In the genomic region with DNA sequence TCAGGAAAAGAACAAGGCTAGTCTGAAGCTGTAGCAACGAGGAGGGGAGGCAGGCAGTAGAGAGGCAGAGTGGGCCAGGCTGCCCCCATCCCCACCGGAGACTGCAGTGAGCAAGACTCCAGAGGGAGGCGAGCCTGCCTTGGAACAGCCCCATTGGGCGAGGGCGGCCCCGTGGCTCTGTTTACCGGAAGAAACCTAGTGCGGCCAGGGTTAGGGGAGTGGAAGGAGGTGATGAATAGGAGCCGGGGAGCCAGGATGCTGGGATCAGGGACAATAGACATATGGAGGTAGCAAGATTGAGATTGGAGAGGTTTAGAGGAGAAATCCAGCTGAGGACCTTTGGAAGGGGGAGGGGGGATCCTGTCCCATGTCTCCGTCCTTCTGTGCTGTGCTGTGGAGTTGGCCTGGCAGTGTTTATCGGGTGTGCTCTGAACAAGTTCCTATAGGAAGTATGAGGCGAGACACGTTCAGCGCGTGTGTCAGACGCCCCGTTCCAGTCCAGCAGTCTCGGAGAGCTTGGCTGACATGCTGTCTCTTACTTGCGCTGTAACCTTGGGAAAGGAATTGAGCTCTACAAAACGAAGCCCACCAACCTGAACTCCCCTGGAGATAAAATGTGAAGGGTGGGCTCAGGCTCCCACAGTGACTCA, we compare ENCODE assay signal across 9 mouse cellular contexts. TPM values are rescaled to one million over a fixed set of nuclear protein-coding genes. Genes with fewer than 3 reads are reported as not detected.
DNase-seq lines count a peak whose midpoint lies in the region; ATAC-seq lines count a peak whose summit lies in the region.
"Had no signal": no experiment of that assay in that cellular context is flagged by ENCODE, and none has a peak within 500 bp of the region (broad histone marks: within the 10 kb centered on the region; RNA-seq: fewer than 3 reads in every experiment).

No protein-coding gene starts in this region.

- DNase-seq in lung, adult 18-20 months: no peak
- DNase-seq in limb, embryonic 11.5 days (ENCODE audit: low spot score): peak; percentile 62
- no peak for DNase-seq in adrenal gland, postnatal 25 days
- DNase-seq in ovary, postnatal 10 days (ENCODE audit: low spot score): no peak
- DNase-seq in urinary bladder, postnatal 25 days (ENCODE audit: low spot score): no peak

- H3K9me3 ChIP-seq in lung, embryonic 15.5 days: no peaks in the 10 kb centered on the region
- H3K9me3 ChIP-seq in forebrain, embryonic 12.5 days: no peaks in the 10 kb centered on the region
- H3K9me3 ChIP-seq in limb, embryonic 11.5 days (ENCODE audit: control insufficient read depth, low read length): no peaks in the 10 kb centered on the region
- H3K9me3 ChIP-seq in neural tube, embryonic 13.5 days: no peaks in the 10 kb centered on the region

- H3K27me3 ChIP-seq in lung, embryonic 15.5 days: no peaks in the 10 kb centered on the region
- peaks cover 26% of the 10 kb centered on the region for H3K27me3 ChIP-seq in forebrain, embryonic 12.5 days
- H3K27me3 ChIP-seq in limb, embryonic 11.5 days (ENCODE audit: control insufficient read depth, insufficient read depth, low read length): no peaks in the 10 kb centered on the region; the same call in 1 of the 2 replicates
- peaks cover 4% of the 10 kb centered on the region for H3K27me3 ChIP-seq in neural tube, embryonic 13.5 days

- no peak overlapping the region; the same call in 1 of the 2 replicates for H3K4me3 ChIP-seq in lung, embryonic 15.5 days
- peak overlapping the region; percentile 7; the same call in 1 of the 2 replicates for H3K4me3 ChIP-seq in forebrain, embryonic 12.5 days (replicated peaks)
- H3K4me3 ChIP-seq in limb, embryonic 11.5 days (ENCODE audit: low read depth, low read length): no peak overlapping the region
- no peak overlapping the region for H3K4me3 ChIP-seq in neural tube, embryonic 13.5 days
- H3K4me3 ChIP-seq: megakaryocyte, embryonic 14.5 days had no signal

- WGBS in lung, embryonic 15.5 days: 6% methylated on average over 20 of the region's 20 CpGs
- 13% methylated on average over 20 of the region's 20 CpGs for WGBS in forebrain, embryonic 12.5 days
- WGBS in limb, embryonic 11.5 days: 12% methylated on average over 20 of the region's 20 CpGs
- 16% methylated on average over 20 of the region's 20 CpGs for WGBS in neural tube, embryonic 13.5 days

- H3K36me3 ChIP-seq in lung, embryonic 15.5 days: no peaks in the 10 kb centered on the region
- H3K36me3 ChIP-seq in forebrain, embryonic 12.5 days (replicated peaks): no peaks in the 10 kb centered on the region
- H3K36me3 ChIP-seq in limb, embryonic 11.5 days (ENCODE audit: control insufficient read depth, insufficient read depth, low read length): no peaks in the 10 kb centered on the region
- no peaks in the 10 kb centered on the region for H3K36me3 ChIP-seq in neural tube, embryonic 13.5 days

- ATAC-seq in lung, embryonic 15.5 days (ENCODE audit: borderline replicate concordance, extremely low read depth, low FRiP score, low TSS enrichment): peak; percentile 49; the same call in 1 of the 2 replicates
- ATAC-seq in forebrain, embryonic 12.5 days (ENCODE audit: low FRiP score): peak; percentile 49
- ATAC-seq in limb, embryonic 11.5 days (ENCODE audit: insufficient number of reproducible peaks, low FRiP score, low TSS enrichment, low read depth): 0 out of 2 replicates have a peak, but pooled peaks have one; percentile 31
- no peak for ATAC-seq in neural tube, embryonic 13.5 days (ENCODE audit: low read depth)

- H3K9ac ChIP-seq in lung, embryonic 15.5 days: peak overlapping the region; percentile 15; the same call in 1 of the 2 replicates
- H3K9ac ChIP-seq in forebrain, embryonic 12.5 days: no peak overlapping the region
- no peak overlapping the region for H3K9ac ChIP-seq in limb, embryonic 11.5 days (ENCODE audit: low read length)
- peak overlapping the region; percentile 22; the same call in 1 of the 2 replicates for H3K9ac ChIP-seq in neural tube, embryonic 13.5 days

- H3K4me2 ChIP-seq in lung, embryonic 15.5 days: peak overlapping the region; percentile 43
- peak overlapping the region; percentile 46 for H3K4me2 ChIP-seq in forebrain, embryonic 12.5 days
- peak overlapping the region; percentile 38 for H3K4me2 ChIP-seq in limb, embryonic 11.5 days (ENCODE audit: low read depth, severe bottlenecking)
- H3K4me2 ChIP-seq in neural tube, embryonic 13.5 days: peak overlapping the region; percentile 39

- H3K27ac ChIP-seq in lung, embryonic 15.5 days: peak overlapping the region; percentile 43
- H3K27ac ChIP-seq in forebrain, embryonic 12.5 days: no peak overlapping the region
- no peak overlapping the region for H3K27ac ChIP-seq in limb, embryonic 11.5 days (replicated peaks; ENCODE audit: low read depth, low read length)
- H3K27ac ChIP-seq in neural tube, embryonic 13.5 days (replicated peaks): no peak overlapping the region

- H3K4me1 ChIP-seq in lung, embryonic 15.5 days: peaks cover 50% of the 10 kb centered on the region
- H3K4me1 ChIP-seq in forebrain, embryonic 12.5 days: peaks cover 64% of the 10 kb centered on the region
- H3K4me1 ChIP-seq in limb, embryonic 11.5 days (ENCODE audit: control insufficient read depth, insufficient read depth, low read length): peaks cover 23% of the 10 kb centered on the region
- peaks cover 82% of the 10 kb centered on the region for H3K4me1 ChIP-seq in neural tube, embryonic 13.5 days (replicated peaks)

RNA-seq across cellular contexts. Expression of a gene that starts 17.7 kb away (rescaled TPM):
- 0.67 and 0.81 TPM in 2 replicates for polyA plus RNA-seq in lung, embryonic 15.5 days (2015; fragmentation: Nextera tagmentation; extraction: Ambion mirVana)
- 2.6 and 3.2 TPM in 2 replicates for polyA plus RNA-seq in forebrain, embryonic 12.5 days (2016; fragmentation: Nextera tagmentation; extraction: Ambion mirVana)
- polyA plus RNA-seq in limb, embryonic 11.5 days (2014; fragmentation: Nextera tagmentation; extraction: Ambion mirVana): 0.27 and 0.74 TPM in 2 replicates
- 2.0 and 2.4 TPM in 2 replicates for polyA plus RNA-seq in neural tube, embryonic 13.5 days (2015; fragmentation: Nextera tagmentation; extraction: Ambion mirVana)
- 1.0 and 1.2 TPM in 2 replicates for total RNA-seq in adrenal gland, postnatal 25 days (2021)

RNA-seq across cellular contexts. Expression of a gene that starts 31.1 kb away (rescaled TPM):
- 17.1 and 19.6 TPM in 2 replicates for polyA plus RNA-seq in lung, embryonic 15.5 days (2015; fragmentation: Nextera tagmentation; extraction: Ambion mirVana)
- 2.0 and 2.1 TPM in 2 replicates for polyA plus RNA-seq in forebrain, embryonic 12.5 days (2016; fragmentation: Nextera tagmentation; extraction: Ambion mirVana)
- 1.5 TPM in 2 replicates for polyA plus RNA-seq in limb, embryonic 11.5 days (2014; fragmentation: Nextera tagmentation; extraction: Ambion mirVana)
- 8.2 and 10.1 TPM in 2 replicates for polyA plus RNA-seq in neural tube, embryonic 13.5 days (2015; fragmentation: Nextera tagmentation; extraction: Ambion mirVana)
- 38.0 and 39.8 TPM in 2 replicates for total RNA-seq in adrenal gland, postnatal 25 days (2021)

Comparison
In these comparisons a context has a peak if more than half of its experiments do, and no peak if none do; other contexts are left out.
1. H3K9ac ChIP-seq: peak in lung, embryonic 15.5 days (single experiment) and neural tube, embryonic 13.5 days (single experiment); none in forebrain, embryonic 12.5 days (single experiment) and limb, embryonic 11.5 days (single experiment).
2. Peak in every context shown above with its lines, with median percentiles within 50 percentile points of each other: H3K4me2 ChIP-seq.